Mouse (Mus musculus) liver, embryonic 16.5 days (tissue): Measurements from ENCODE around the gene Rara. TPM values are rescaled to one million over a fixed set of nuclear protein-coding genes. Genes with fewer than 3 reads are reported as not detected.

Experiments used
- ATAC-seq: fragments of 200-750 bp; cut with Nextera tagmentation; 2 replicates; pipeline ENCODE4 v1.8.0; 2017; ENCODE audit warnings: low read depth, mild to moderate bottlenecking, moderate number of reproducible peaks, moderate library complexity
- H3K27ac ChIP-seq: fragments of 300-500 bp; sonication (generic); 2 replicates; pipeline ENCODE4 v1.5.1; 2014; ENCODE audit warnings: mild to moderate bottlenecking, low read length
- H3K27me3 ChIP-seq: fragments of 300-500 bp; sonication (generic); 2 replicates; pipeline ENCODE4 v1.6.1; 2014; ENCODE audit warnings: low read depth, low read length, mixed read lengths; ENCODE audit not compliant: control insufficient read depth, insufficient read depth
- H3K36me3 ChIP-seq: fragments of 300-500 bp; sonication (generic); 2 replicates; pipeline ENCODE4 v1.6.1; 2014; ENCODE audit warnings: mild to moderate bottlenecking; ENCODE audit not compliant: control insufficient read depth, insufficient read depth
- H3K4me1 ChIP-seq: fragments of 300-500 bp; sonication (generic); 2 replicates; pipeline ENCODE4 v1.6.1; 2014; ENCODE audit warnings: low read depth, low read length, mixed read lengths; ENCODE audit not compliant: control insufficient read depth
- H3K4me2 ChIP-seq: fragments of 300-500 bp; sonication (generic); 2 replicates; pipeline ENCODE4 v1.6.1; 2014; ENCODE audit warnings: low read depth, low read length, mixed read lengths
- H3K4me3 ChIP-seq: fragments of 300-500 bp; sonication (generic); 2 replicates; pipeline ENCODE4 v1.5.1; 2014; ENCODE audit warnings: low read depth, mild to moderate bottlenecking, low read length
- H3K9ac ChIP-seq: fragments of 300-500 bp; sonication (generic); 2 replicates; pipeline ENCODE4 v1.6.1; 2014; ENCODE audit warnings: low read depth, low read length
- H3K9me3 ChIP-seq: fragments of 300-500 bp; sonication (generic); replicated peaks from 2 replicates; pipeline ENCODE4 v1.6.1; 2016; ENCODE audit warnings: low read length; ENCODE audit not compliant: control insufficient read depth
- WGBS: fragments of 180-500 bp; shearing (Covaris S2); extraction: QIAGEN DNeasy Blood & Tissue Kit; methylation state at CpG from one replicate; pipeline ENCODE4 v1.1.7; 2014; ENCODE audit not compliant: insufficient replicate concordance; 5-methylcytosine and 5-hydroxymethylcytosine counted together
- polyA plus RNA-seq: library from polyadenylated mRNA; unstranded; fragments of >200 nt; fragmentation: Nextera tagmentation; extraction: Ambion mirVana; gene quantifications from 2 replicates; pipeline ENCODE4 v1.2.1, GENCODE M21; 2015

The Rara gene
- polyA plus RNA-seq, 1 experiment from 2014 or later = 5.4 TPM

GRCm38 (mm10) chr11:98945605-98945977 is 18.0 kb downstream of the Rara start:
- 65% methylated on average over 3 of the region's 3 CpGs for WGBS
- Histone ChIP-seq H3K9ac (no peak overlapping the region), H3K36me3 (no peaks in the 10 kb centered on the region), H3K4me3 (no peak overlapping the region), H3K4me1 (peaks cover 79% of the 10 kb centered on the region), H3K9me3 (no peaks in the 10 kb centered on the region), H3K27ac (peak overlapping the region; percentile 65), H3K4me2 (0 out of 2 replicates have a peak overlapping the region, but pooled peaks have one; percentile 22), H3K27me3 (no peaks in the 10 kb centered on the region)
- peak; percentile 33; the same call in 1 of the 2 replicates for ATAC-seq

GRCm38 (mm10) chr11:98947969-98948569 is 20.5 kb downstream of the Rara start:
- 7% methylated on average over 18 of the region's 18 CpGs for WGBS
- peaks cover 64% of the 10 kb centered on the region for H3K4me1 ChIP-seq

DNA sequence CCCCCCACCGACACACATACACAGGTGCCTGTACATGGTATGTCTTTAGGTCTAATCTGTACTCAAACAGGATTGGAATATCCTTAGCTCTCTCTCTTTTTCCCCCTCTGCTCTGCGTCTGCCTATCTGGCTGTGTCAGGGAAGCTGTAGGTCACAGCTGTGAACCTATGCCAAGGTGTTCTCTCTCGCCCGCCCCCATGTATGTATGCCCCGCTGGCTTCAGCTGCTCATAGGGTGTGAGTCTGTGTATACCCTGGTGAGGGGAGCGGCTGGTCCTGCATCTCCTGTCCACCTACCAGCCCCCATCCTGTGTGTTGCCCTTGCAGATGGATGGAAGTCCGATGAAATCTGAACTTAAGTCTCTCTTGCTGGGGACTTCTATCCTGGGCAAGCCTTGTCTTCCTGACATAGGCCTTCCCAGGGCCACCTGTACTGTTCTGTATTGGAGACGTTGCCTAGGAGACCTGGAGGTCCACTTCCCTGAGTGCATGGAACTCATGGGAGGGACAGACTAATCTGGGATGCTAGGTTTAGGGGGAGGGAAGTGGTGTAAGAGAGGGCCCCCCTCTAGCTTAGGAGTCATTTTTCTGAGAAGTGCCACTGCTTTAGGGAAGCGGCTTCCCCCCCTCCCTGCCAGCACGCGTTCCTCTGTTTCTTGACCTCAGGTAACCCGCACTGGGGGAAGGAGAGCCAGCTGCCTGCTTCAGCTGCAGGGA is 21.8 kb downstream of the Rara start:
- Histone ChIP-seq H3K27ac (no peak overlapping the region), H3K27me3 (no peaks in the 10 kb centered on the region), H3K9ac (no peak overlapping the region), H3K4me2 (no peak overlapping the region), H3K9me3 (no peaks in the 10 kb centered on the region), H3K4me1 (peaks cover 65% of the 10 kb centered on the region), H3K4me3 (no peak overlapping the region), H3K36me3 (no peaks in the 10 kb centered on the region)
- WGBS = 60% methylated on average over 12 of the region's 12 CpGs
- ATAC-seq = no peak

More at GRCm38 (mm10) chr11:98947969-98948569, 20.5 kb downstream of the Rara start:
- no peaks in the 10 kb centered on the region for H3K9me3 ChIP-seq
- ATAC-seq = no peak
- peak overlapping the region; percentile 63 for H3K27ac ChIP-seq
- no peaks in the 10 kb centered on the region for H3K36me3 ChIP-seq
- H3K27me3 ChIP-seq = no peaks in the 10 kb centered on the region
- no peak overlapping the region; the same call in 1 of the 2 replicates for H3K9ac ChIP-seq
- peak overlapping the region; percentile 30 for H3K4me2 ChIP-seq
- H3K4me3 ChIP-seq = no peak overlapping the region

DNA sequence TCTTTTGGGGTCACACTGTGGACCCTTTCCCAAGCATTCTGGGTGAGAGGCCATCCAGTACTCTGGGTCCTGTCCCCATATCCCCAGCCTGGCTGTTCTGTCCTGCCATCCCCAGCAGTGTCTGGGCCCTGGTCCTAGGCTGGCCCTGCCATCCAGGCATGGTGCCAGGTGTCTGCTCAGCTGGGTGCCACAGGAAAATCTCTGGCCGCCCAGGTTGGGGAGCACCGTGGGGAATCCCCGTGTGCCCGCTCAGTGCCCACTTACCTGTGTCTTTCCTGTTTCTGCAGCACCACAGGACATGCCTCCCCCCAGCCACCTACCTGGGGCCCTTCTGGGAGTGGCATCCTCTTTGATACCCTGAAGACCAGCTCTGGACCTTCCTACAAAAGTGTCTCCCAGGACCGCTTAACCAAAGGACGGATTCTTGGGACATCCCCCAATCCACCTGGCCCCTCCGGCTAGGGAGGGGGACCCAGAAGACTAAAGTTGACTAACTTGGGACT is 22.4 kb downstream of the Rara start:
- ATAC-seq = no peak
- no peak overlapping the region for H3K27ac ChIP-seq
- H3K4me2 ChIP-seq = no peak overlapping the region
- H3K27me3 ChIP-seq = no peaks in the 10 kb centered on the region
- 75% methylated on average over 7 of the region's 7 CpGs for WGBS
- no peaks in the 10 kb centered on the region for H3K36me3 ChIP-seq
- H3K9ac ChIP-seq = no peak overlapping the region
- H3K9me3 ChIP-seq = no peaks in the 10 kb centered on the region
- no peak overlapping the region for H3K4me3 ChIP-seq
- H3K4me1 ChIP-seq = peaks cover 64% of the 10 kb centered on the region

DNA sequence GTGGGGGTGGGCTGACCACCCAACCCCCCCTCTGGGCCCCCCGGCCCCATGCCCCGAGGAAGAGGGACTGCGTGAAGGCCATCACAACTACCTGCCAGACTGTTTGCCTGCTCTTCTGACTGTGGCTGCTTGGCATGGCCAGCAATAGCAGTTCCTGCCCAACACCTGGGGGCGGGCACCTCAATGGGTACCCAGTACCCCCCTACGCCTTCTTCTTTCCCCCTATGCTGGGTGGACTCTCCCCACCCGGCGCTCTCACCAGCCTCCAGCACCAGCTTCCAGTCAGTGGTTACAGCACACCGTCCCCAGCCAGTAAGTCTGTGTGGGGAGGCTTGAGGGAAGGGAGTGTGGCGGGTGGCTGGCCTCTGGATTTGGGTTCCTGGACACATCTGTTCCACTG is 22.9 kb downstream of the Rara start:
- Histone ChIP-seq H3K4me3 (no peak overlapping the region), H3K27me3 (no peaks in the 10 kb centered on the region), H3K9ac (no peak overlapping the region), H3K36me3 (no peaks in the 10 kb centered on the region), H3K4me1 (peaks cover 66% of the 10 kb centered on the region), H3K27ac (no peak overlapping the region), H3K9me3 (no peaks in the 10 kb centered on the region), H3K4me2 (no peak overlapping the region)
- 73% methylated on average over 9 of the region's 9 CpGs for WGBS
- ATAC-seq = no peak

DNA sequence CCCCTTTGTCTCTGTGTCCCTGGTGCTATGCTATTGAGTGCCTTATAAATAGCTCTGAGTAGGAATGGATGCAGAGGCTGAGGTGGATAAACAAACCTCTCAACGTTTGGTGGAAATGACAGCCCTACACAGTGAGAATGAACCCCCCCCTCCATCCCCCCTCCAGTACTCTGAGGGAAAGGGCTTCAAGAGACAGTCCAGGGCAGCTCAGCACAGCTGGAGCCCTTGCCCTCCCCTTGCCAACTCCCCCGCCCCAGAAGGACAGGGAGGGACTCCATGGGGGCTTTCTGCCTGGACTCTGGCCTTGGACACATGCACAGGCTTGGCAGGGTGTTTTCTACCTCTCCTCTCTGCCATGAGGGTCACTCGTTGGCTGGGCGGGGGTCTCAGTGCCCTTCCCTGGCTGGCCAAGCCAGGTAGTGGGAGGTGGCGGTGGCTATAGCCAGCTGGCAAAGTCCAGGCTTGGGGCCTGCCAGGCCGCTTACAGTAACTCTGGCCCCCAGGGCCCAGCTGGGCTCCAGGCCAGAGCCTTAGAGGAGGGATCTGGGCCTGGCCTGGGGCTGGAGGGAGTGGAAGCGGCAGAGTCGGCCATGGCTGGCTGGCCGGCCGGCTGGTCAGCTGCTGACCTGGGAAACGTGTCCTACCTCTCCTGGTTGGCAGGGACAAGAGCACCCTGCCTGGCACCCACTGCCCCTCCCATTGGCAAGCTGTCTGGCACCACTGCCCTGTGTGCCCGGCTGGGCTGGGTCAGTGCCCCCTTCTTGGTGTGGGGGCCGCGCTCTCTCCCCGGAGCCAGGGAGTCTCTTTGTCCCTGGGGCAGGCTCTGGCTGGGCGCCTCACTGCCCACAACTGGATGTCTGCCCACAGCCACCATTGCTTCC is 23.6 kb downstream of the Rara start:
- no peaks in the 10 kb centered on the region for H3K27me3 ChIP-seq
- H3K4me2 ChIP-seq = no peak overlapping the region
- 63% methylated on average over 16 of the region's 16 CpGs for WGBS
- peaks cover 60% of the 10 kb centered on the region for H3K4me1 ChIP-seq
- ATAC-seq = peak; percentile 23; the same call in 1 of the 2 replicates
- H3K27ac ChIP-seq = peak overlapping the region; percentile 45; the same call in 1 of the 2 replicates
- H3K9me3 ChIP-seq = no peaks in the 10 kb centered on the region
- no peaks in the 10 kb centered on the region for H3K36me3 ChIP-seq
- H3K4me3 ChIP-seq = no peak overlapping the region
- peak overlapping the region; percentile 15; the same call in 1 of the 2 replicates for H3K9ac ChIP-seq

- H3K4me2 ChIP-seq = no peak overlapping the region
- ATAC-seq = no peak
- no peaks in the 10 kb centered on the region for H3K9me3 ChIP-seq
- WGBS = 67% methylated on average over 1 of the region's 1 CpGs
- no peaks in the 10 kb centered on the region for H3K27me3 ChIP-seq
- no peaks in the 10 kb centered on the region for H3K36me3 ChIP-seq
- H3K27ac ChIP-seq = no peak overlapping the region
- peaks cover 58% of the 10 kb centered on the region for H3K4me1 ChIP-seq
- H3K9ac ChIP-seq = no peak overlapping the region
- no peak overlapping the region for H3K4me3 ChIP-seq
Measured at GRCm38 (mm10) chr11:98952111-98952510, 24.5 kb downstream of the Rara start.

GRCm38 (mm10) chr11:98952736-98953135 is 25.1 kb downstream of the Rara start:
- Histone ChIP-seq H3K4me1 (peaks cover 52% of the 10 kb centered on the region), H3K9ac (no peak overlapping the region), H3K4me3 (no peak overlapping the region), H3K36me3 (no peaks in the 10 kb centered on the region), H3K4me2 (no peak overlapping the region), H3K27me3 (no peaks in the 10 kb centered on the region), H3K9me3 (no peaks in the 10 kb centered on the region), H3K27ac (no peak overlapping the region)
- WGBS = 36% methylated on average over 2 of the region's 2 CpGs
- ATAC-seq = no peak
